Mouse (Mus musculus) c-Kit-positive CD71-negative TER-119-negative erythroid progenitor cells, embryonic 14.5 days (primary cell): ENCODE measurements around the gene Abcd3.

Experiments
- DNase-seq: peaks from one replicate; pipeline ENCODE4 v3.0.0-alpha.2; 2013; ENCODE audit warnings: low read depth

The Abcd3 gene

GRCm38 (mm10) chr3:121738742-121739342 lies 76.3 kb downstream of the Abcd3 start:
- DNase-seq = no peak

GRCm38 (mm10) chr3:121737901-121738300 lies 77.2 kb downstream of the Abcd3 start:
- DNase-seq = no peak

- no peak for DNase-seq
These were observed 77.6 kb downstream of the Abcd3 start for GRCm38 (mm10) chr3:121737453-121737852.

- DNase-seq = no peak
These were observed 78.9 kb downstream of the Abcd3 start for GRCm38 (mm10) chr3:121736025-121736744.

- no peak for DNase-seq
These were observed 79.6 kb downstream of the Abcd3 start for GRCm38 (mm10) chr3:121735542-121735941.

- DNase-seq = no peak
These were observed 85.4 kb downstream of the Abcd3 start for GRCm38 (mm10) chr3:121729678-121730077.

GRCm38 (mm10) chr3:121725651-121726050 lies 89.5 kb downstream of the Abcd3 start:
- no peak for DNase-seq

GRCm38 (mm10) chr3:121724553-121724952 lies 90.5 kb downstream of the Abcd3 start:
- DNase-seq = no peak

- DNase-seq = no peak
These were observed 91.1 kb downstream of the Abcd3 start for GRCm38 (mm10) chr3:121723968-121724524.

GRCm38 (mm10) chr3:121722971-121723844 lies 91.9 kb downstream of the Abcd3 start, which contains the start of gene F3:
TSS of gene F3 (plus strand) at chr3:121723537.
- peak; percentile 37 for DNase-seq

GRCm38 (mm10) chr3:121721691-121722070 lies 93.4 kb downstream of the Abcd3 start:
- no peak for DNase-seq

- DNase-seq = no peak
These were observed 94.1 kb downstream of the Abcd3 start for GRCm38 (mm10) chr3:121720801-121721690.

GRCm38 (mm10) chr3:121719701-121720100 lies 95.4 kb downstream of the Abcd3 start:
- DNase-seq = no peak

- DNase-seq = no peak
These were observed 96.4 kb downstream of the Abcd3 start for GRCm38 (mm10) chr3:121718679-121719078.

GRCm38 (mm10) chr3:121716480-121716879 lies 98.6 kb downstream of the Abcd3 start:
- DNase-seq = no peak

GRCm38 (mm10) chr3:121715741-121716459 lies 99.2 kb downstream of the Abcd3 start:
- no peak for DNase-seq

- no peak for DNase-seq
These were observed 99.8 kb downstream of the Abcd3 start for GRCm38 (mm10) chr3:121715336-121715735.

- no peak for DNase-seq
These were observed 100.6 kb downstream of the Abcd3 start for GRCm38 (mm10) chr3:121714461-121714860.

GRCm38 (mm10) chr3:121713816-121714215 lies 101.3 kb downstream of the Abcd3 start:
- DNase-seq = no peak

GRCm38 (mm10) chr3:121713151-121713701 lies 101.9 kb downstream of the Abcd3 start:
- DNase-seq = no peak
